Mouse (Mus musculus) left cerebral cortex, postnatal 10 days (tissue): ENCODE results near the gene Hoxc8. TPM values are rescaled to one million over a fixed set of nuclear protein-coding genes. Genes with fewer than 3 reads are reported as not detected.

Experiments
- microRNA-seq: library from miRNA; unstranded; fragments of <30 nt; microRNA quantifications from one replicate; pipeline ENCODE4 v1.2.0, GENCODE M21; 2022
- total RNA-seq, 2 experiments: library from RNA; stranded (reverse); gene quantifications; 2 replicates each; pipeline ENCODE4 v1.2.3; 2021

Hoxc8 gene
- total RNA-seq, 2 experiments from 2014 or later = not detected

Small RNA genes within 50 kb of the gene (microRNA-seq; reads per million reads assigned to microRNA genes)
- gene Mir196a-2 = not detected
- gene Mir615 = 0.86 reads per million

Other genes starting within 250 kb of the Hoxc8 start
- gene Hoxc13, start 69.5 kb upstream of the Hoxc8 start, total RNA-seq = not detected
- gene Hoxc12, start 53.9 kb upstream of the Hoxc8 start, total RNA-seq = not detected
- gene Hoxc11, start 36.2 kb upstream of the Hoxc8 start, total RNA-seq = not detected
- not detected for gene Hoxc10, start 23.8 kb upstream of the Hoxc8 start, total RNA-seq
- not detected for gene Hoxc5, start 23.2 kb upstream of the Hoxc8 start, total RNA-seq
- not detected for gene Hoxc9, start 14.2 kb upstream of the Hoxc8 start, total RNA-seq
- not detected for gene Hoxc6, start 7.7 kb downstream of the Hoxc8 start, total RNA-seq
- gene Hoxc4, start 28.3 kb downstream of the Hoxc8 start, total RNA-seq = not detected
- gene Smug1, start 176.5 kb downstream of the Hoxc8 start, total RNA-seq = 10 to 100 TPM; 17.5 to 18.2 TPM
- gene Cbx5, start 249.2 kb downstream of the Hoxc8 start, total RNA-seq = 100 to 1,000 TPM; 174 to 181 TPM
- gene Hnrnpa1, start 249.8 kb downstream of the Hoxc8 start, total RNA-seq = 100 to 1,000 TPM; 350 to 359 TPM